Mouse (Mus musculus) mature B cell (primary cell): Measurements from ENCODE around the gene Aldh16a1.

Experiments
- in situ Hi-C: fragments of 300-500 bp; cut with MboI; formaldehyde crosslinking; loops from 2 replicates; pipeline ENCODE4 v1.14.3; 2019

Gene Aldh16a1

GRCm38 (mm10) chr7:45091001-45091990 lies 63.1 kb downstream of the Aldh16a1 start:
- in situ Hi-C loops: no loop called here
